17 mouse cellular contexts compared by ENCODE assay signal in genomic region chr10:117516510-117516909, GRCm38 (mm10).
"Had no signal": no experiment of that assay in that cellular context is flagged by ENCODE, and none has a peak within 500 bp of the region (broad histone marks: within the 10 kb centered on the region; RNA-seq: fewer than 3 reads in every experiment).

No protein-coding gene starts in this region.

- H3K9me3 ChIP-seq: heart, embryonic 15.5 days; hindbrain, embryonic 15.5 days; kidney, embryonic 15.5 days; limb, embryonic 13.5 days; limb, embryonic 15.5 days; liver, embryonic 12.5 days had no signal

- H3K4me2 ChIP-seq: heart, embryonic 11.5 days; heart, embryonic 13.5 days; heart, embryonic 15.5 days; hindbrain, embryonic 15.5 days; kidney, embryonic 15.5 days; limb, embryonic 13.5 days; limb, embryonic 15.5 days; liver, embryonic 12.5 days had no signal

- H3K9ac ChIP-seq: heart, embryonic 13.5 days; heart, embryonic 15.5 days; hindbrain, embryonic 15.5 days; kidney, embryonic 15.5 days; limb, embryonic 13.5 days; limb, embryonic 15.5 days; liver, embryonic 12.5 days; liver, embryonic 14.5 days had no signal

- ATAC-seq: liver, embryonic 12.5 days had no signal

- H3K27me3 ChIP-seq: heart, embryonic 15.5 days; hindbrain, embryonic 15.5 days; kidney, embryonic 15.5 days; limb, embryonic 13.5 days; limb, embryonic 15.5 days; liver, embryonic 12.5 days had no signal

- H3K27ac ChIP-seq: heart, adult 2 months; heart, embryonic 13.5 days; heart, embryonic 15.5 days; hindbrain, embryonic 15.5 days; hindbrain, postnatal 0 days; kidney, embryonic 15.5 days; kidney, postnatal 0 days; limb, embryonic 13.5 days; limb, embryonic 15.5 days; liver, embryonic 12.5 days; liver, embryonic 14.5 days had no signal

- H3K4me3 ChIP-seq: heart, adult 2 months; heart, embryonic 13.5 days; heart, embryonic 15.5 days; hindbrain, embryonic 15.5 days; kidney, embryonic 15.5 days; limb, embryonic 13.5 days; limb, embryonic 15.5 days; liver, embryonic 12.5 days had no signal

- H3K36me3 ChIP-seq: heart, embryonic 13.5 days; heart, embryonic 15.5 days; hindbrain, embryonic 15.5 days; kidney, embryonic 15.5 days; limb, embryonic 13.5 days; limb, embryonic 15.5 days; liver, embryonic 12.5 days had no signal

- DNase-seq: gastrocnemius, postnatal 14 days; gastrocnemius, postnatal 36 days; heart, adult 11 months; kidney, adult 11 months; left cerebral cortex, postnatal 4 days had no signal

- H3K4me1 ChIP-seq: heart, embryonic 15.5 days; hindbrain, embryonic 15.5 days had no signal
